Mouse (Mus musculus) neural tube, embryonic 13.5 days (tissue): ENCODE measurements around the gene Tulp2. TPM values are rescaled to one million over a fixed set of nuclear protein-coding genes. Genes with fewer than 3 reads are reported as not detected.
A peak's percentile ranks its signal among the peaks of the same experiment; 100 is the strongest.
"Not testable (repeated sequence)": the region's sequence is repeated elsewhere in the genome, so short reads cannot be mapped to it uniquely, and the experiment has no call there.

Source experiments
- ATAC-seq: fragments of 200-750 bp; cut with Nextera tagmentation; 2 replicates; pipeline ENCODE4 v1.8.0; 2017; ENCODE audit warnings: low read depth, mild to moderate bottlenecking, moderate TSS enrichment, moderate library complexity
- H3K27ac ChIP-seq: fragments of 300-500 bp; sonication (generic); replicated peaks from 2 replicates; pipeline ENCODE4 v1.5.1; 2015; ENCODE audit warnings: moderate library complexity, mild to moderate bottlenecking, inconsistent platforms
- H3K27me3 ChIP-seq: fragments of 300-500 bp; sonication (generic); 2 replicates; pipeline ENCODE4 v1.6.1; 2015; ENCODE audit warnings: mild to moderate bottlenecking, inconsistent platforms
- H3K36me3 ChIP-seq: fragments of 300-500 bp; sonication (generic); 2 replicates; pipeline ENCODE4 v1.6.1; 2015; ENCODE audit warnings: mild to moderate bottlenecking, inconsistent platforms
- H3K4me1 ChIP-seq: fragments of 300-500 bp; sonication (generic); replicated peaks from 2 replicates; pipeline ENCODE4 v1.6.1; 2015; ENCODE audit warnings: inconsistent platforms
- H3K4me2 ChIP-seq: fragments of 300-500 bp; sonication (generic); 2 replicates; pipeline ENCODE4 v1.6.1; 2015; ENCODE audit warnings: inconsistent platforms, mild to moderate bottlenecking, moderate library complexity
- H3K4me3 ChIP-seq: fragments of 300-500 bp; sonication (generic); 2 replicates; pipeline ENCODE4 v1.5.1; 2015; ENCODE audit warnings: mild to moderate bottlenecking, inconsistent platforms
- H3K9ac ChIP-seq: fragments of 300-500 bp; sonication (generic); 2 replicates; pipeline ENCODE4 v1.6.1; 2015; ENCODE audit warnings: moderate library complexity, mild to moderate bottlenecking, inconsistent platforms
- H3K9me3 ChIP-seq: fragments of 300-500 bp; sonication (generic); 2 replicates; pipeline ENCODE4 v1.6.1; 2016; ENCODE audit warnings: inconsistent platforms
- WGBS: fragments of 180-500 bp; shearing (Covaris S2); methylation state at CpG from one replicate; pipeline ENCODE4 v1.1.7; 2015; 5-methylcytosine and 5-hydroxymethylcytosine counted together
- polyA plus RNA-seq: library from polyadenylated mRNA; unstranded; fragments of >200 nt; fragmentation: Nextera tagmentation; extraction: Ambion mirVana; gene quantifications from 2 replicates; pipeline ENCODE4 v1.2.1, GENCODE M21; 2015

Tulp2 gene
- polyA plus RNA-seq, 1 experiment from 2014 or later: 0.13 TPM

DNA sequence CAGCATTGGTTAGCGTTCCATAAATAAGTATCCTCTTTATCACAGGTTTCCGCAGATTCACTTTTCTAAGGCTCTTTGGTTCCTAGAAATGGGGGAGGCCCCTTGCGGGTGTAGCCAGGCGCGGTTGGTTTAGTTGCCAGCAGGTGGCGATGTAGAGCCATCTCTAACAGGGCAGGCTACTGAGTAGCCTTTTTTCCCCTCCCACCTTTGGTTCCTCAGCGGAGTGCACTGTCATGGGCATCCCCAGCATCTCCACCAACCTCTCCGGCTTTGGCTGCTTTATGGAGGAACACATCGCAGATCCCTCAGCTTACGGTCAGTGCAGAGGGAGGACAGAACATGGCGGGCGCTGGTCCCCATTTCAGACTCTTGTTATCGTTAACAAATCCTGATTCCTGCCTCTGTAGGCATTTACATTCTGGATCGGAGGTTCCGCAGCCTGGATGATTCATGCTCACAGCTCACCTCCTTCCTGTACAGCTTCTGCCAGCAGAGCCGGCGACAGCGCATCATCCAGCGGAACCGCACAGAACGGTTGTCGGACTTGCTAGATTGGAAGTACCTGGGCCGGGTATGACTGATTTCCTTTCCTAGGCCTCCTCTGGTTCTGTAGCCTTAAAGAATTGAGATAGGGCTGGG lies 30.2 kb upstream of the Tulp2 start:
- Histone ChIP-seq H3K4me1 (no peaks in the 10 kb centered on the region), H3K9me3 (no peaks in the 10 kb centered on the region), H3K4me2 (no peak overlapping the region), H3K27me3 (no peaks in the 10 kb centered on the region), H3K27ac (no peak overlapping the region), H3K4me3 (no peak overlapping the region), H3K9ac (peak overlapping the region; percentile 0; the same call in 1 of the 2 replicates), H3K36me3 (peaks cover 59% of the 10 kb centered on the region)
- peak; percentile 49; the same call in 1 of the 2 replicates for ATAC-seq
- 52% methylated on average over 23 of the region's 23 CpGs for WGBS

DNA sequence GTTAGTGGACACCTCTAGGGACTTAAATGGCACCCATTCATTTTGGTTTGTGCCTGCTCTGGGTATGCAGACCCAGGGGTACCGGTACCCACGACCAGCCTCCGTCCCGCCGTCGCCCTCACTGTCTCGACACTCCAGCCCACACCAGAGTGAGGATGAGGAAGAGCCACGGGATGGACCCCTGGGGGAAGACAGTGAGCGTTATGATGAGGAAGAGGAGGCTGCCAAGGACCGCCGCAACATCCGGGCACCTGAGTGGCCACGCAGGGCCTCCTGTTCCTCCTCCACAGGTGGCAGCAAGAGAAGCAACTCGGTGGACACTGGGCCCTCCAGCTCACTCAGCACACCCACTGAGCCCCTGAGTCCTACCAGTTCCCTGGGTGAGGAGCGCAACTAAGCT lies 26.7 kb upstream of the Tulp2 start:
- Histone ChIP-seq H3K4me1 (peaks cover 20% of the 10 kb centered on the region), H3K4me3 (no peak overlapping the region), H3K9me3 (no peaks in the 10 kb centered on the region), H3K36me3 (peaks cover 64% of the 10 kb centered on the region), H3K9ac (peak overlapping the region; percentile 22; the same call in 1 of the 2 replicates), H3K4me2 (no peak overlapping the region), H3K27ac (no peak overlapping the region), H3K27me3 (no peaks in the 10 kb centered on the region)
- ATAC-seq: no peak
- WGBS: 89% methylated on average over 15 of the region's 15 CpGs

DNA sequence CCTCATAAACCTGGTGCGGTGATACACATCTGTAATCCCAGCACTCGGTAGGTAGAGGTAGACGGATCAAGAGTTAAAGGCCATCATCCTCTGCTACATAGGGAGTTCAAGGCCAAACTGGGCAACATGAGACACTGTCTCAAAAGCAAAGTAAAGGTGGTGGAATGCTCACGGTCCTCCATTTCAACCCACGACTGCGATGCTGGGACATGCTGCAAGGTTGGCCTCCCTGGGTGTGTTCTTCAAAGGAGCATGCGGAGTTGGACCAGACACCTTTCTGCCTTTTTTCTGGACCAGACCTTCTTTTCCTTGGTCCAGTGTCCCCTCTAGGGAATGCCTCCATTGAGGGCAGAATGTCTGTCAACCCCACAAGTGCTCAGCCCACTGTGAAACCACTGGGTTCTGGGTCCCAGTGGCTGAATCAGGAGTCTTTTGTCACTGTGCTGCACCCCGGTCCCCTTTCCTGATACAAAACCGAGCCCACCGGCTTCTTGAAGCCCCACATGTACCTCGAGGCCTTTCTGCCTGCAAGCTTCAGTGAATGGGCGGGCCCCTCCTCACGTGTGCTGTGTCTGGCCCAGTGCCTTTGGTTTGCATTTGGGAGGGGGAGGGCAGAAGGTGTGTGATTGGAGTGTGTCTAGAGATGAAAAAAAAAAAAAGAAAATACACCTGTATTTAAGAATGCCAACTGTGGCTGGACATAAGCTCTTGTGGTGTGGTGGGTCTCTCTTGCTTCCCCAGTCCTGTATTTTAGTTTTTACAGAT lies 25.6 kb upstream of the Tulp2 start:
- Histone ChIP-seq H3K36me3 (peaks cover 62% of the 10 kb centered on the region), H3K9ac (peak overlapping the region; percentile 90; the same call in 1 of the 2 replicates), H3K4me2 (0 out of 2 replicates have a peak overlapping the region, but pooled peaks have one; percentile 96), H3K27me3 (no peaks in the 10 kb centered on the region), H3K4me3 (no peak overlapping the region), H3K27ac (no peak overlapping the region; the same call in 1 of the 2 replicates), H3K4me1 (peaks cover 32% of the 10 kb centered on the region), H3K9me3 (no peaks in the 10 kb centered on the region)
- no peak for ATAC-seq
- 81% methylated on average over 13 of the region's 13 CpGs for WGBS

DNA sequence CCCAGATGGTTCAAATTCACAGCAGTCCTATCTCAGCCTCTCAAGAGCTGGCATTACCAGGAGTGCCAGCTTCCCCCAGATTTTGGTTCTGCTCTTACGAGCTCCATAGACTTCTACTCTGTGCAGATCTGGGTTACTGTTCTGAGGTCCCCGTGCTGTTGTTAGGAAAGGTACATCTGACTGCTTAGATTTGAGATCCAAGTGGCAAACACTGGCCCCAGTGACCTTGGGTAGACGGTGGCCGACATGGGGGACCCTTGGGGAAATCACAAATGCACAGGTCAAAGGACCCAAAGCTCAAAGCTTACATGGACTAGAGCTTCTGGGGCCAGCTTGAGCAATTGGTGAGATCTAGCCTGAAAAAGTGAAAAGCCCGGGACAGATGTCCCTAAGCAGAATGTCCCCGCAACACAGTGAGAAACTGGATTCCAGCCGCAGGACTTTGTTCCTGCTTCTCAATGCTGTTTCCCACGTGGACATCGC lies 24.9 kb upstream of the Tulp2 start:
- peak overlapping the region; percentile 96 for H3K4me2 ChIP-seq
- ATAC-seq: no peak
- H3K27ac ChIP-seq: peak overlapping the region; percentile 97
- peak overlapping the region; percentile 90 for H3K9ac ChIP-seq
- H3K4me1 ChIP-seq: peaks cover 37% of the 10 kb centered on the region
- H3K36me3 ChIP-seq: peaks cover 65% of the 10 kb centered on the region
- peak overlapping the region; percentile 69 for H3K4me3 ChIP-seq
- 49% methylated on average over 9 of the region's 9 CpGs for WGBS
- H3K27me3 ChIP-seq: no peaks in the 10 kb centered on the region
- no peaks in the 10 kb centered on the region for H3K9me3 ChIP-seq

DNA sequence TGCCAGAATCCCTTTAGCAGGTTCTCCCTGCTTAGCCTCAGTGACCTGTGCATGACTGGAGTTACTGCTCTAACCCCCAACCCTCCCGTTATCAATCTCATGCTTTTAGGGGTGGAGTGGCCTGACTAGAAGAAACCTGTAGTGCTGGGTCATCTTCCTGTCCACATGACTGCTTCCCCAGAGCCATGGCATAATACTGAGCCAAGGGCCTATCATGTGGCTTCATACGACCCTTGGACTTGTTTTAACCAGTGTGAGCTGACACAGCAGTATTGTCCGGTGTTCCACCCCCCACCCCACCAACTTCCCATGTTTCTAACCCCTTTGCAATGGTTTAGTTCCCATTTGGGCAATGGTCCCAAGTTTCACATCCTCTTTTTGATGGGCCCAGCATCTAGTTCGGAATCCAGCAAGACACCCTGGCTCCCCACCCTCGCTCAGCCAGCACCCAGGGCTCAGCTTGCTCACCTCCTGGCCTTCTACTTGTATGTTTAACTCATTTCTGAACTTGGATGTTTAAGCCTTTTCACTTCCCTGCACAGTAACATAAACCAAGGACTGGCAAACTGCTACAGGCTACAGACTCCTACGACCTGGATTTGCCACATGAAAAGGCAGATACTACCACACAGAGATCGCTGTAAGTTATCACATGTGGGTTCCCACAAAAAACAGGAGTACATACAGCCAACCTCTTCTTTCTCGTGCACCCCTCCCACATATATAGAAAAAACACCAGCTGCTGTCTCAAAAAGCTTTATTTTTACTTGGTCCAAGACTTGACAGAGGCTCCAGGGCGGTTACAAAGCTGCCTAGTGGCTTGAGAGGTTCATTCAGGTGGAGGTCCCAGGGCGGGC lies 24.2 kb upstream of the Tulp2 start:
- 74% methylated on average over 10 of the region's 10 CpGs for WGBS
- ATAC-seq: no peak
- H3K9ac ChIP-seq: peak overlapping the region; percentile 90
- H3K4me3 ChIP-seq: peak overlapping the region; percentile 69
- peaks cover 63% of the 10 kb centered on the region for H3K36me3 ChIP-seq
- peaks cover 44% of the 10 kb centered on the region for H3K4me1 ChIP-seq
- peak overlapping the region; percentile 97 for H3K27ac ChIP-seq
- no peaks in the 10 kb centered on the region for H3K9me3 ChIP-seq
- H3K4me2 ChIP-seq: peak overlapping the region; percentile 96
- H3K27me3 ChIP-seq: no peaks in the 10 kb centered on the region

DNA sequence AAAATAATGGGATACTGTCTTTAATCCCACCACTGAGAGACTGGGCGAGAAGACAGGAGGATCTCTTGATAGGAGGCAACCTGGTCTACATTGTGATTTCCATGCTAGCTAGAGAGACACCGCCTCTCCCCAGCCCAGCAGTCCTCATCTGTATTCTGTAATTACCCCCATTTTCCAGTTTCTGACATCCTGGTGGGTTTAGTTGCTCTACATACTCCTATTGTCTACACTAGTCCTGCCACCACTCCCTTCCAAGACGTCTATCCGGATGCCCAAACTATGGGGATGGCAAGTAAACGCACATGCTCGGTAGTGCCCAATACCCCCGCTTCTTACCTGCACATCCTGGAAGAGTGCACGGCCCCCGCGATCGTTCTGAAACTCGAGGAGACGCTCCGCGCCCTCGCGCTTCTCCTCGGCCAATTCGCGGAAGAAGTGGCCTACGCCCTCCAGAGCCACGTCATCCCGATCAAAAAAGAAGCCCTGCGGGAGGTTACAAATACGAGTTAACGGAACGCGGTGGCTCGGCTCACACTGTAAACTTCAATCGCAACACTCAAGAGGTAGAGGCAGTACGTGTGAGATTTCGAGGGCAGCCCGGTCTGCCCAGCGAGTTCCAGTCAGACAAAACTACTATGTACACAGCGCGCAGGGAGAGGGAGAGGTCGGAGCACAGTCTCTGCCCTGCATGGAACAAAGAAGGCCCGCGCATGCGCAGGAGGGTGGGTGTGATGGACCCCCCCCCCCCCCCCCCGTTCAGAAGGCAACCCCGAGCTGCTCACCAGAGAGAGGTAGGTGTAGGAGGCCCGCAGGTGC lies 22.7 kb upstream of the Tulp2 start:
- Histone ChIP-seq H3K4me3 (peak overlapping the region; percentile 69), H3K4me2 (peak overlapping the region; percentile 96), H3K9me3 (no peaks in the 10 kb centered on the region), H3K9ac (peak overlapping the region; percentile 90), H3K4me1 (peaks cover 46% of the 10 kb centered on the region), H3K36me3 (peaks cover 67% of the 10 kb centered on the region), H3K27me3 (no peaks in the 10 kb centered on the region), H3K27ac (peak overlapping the region; percentile 97)
- peak; percentile 84 for ATAC-seq
- under 1% methylated on average over 43 of the region's 43 CpGs for WGBS

DNA sequence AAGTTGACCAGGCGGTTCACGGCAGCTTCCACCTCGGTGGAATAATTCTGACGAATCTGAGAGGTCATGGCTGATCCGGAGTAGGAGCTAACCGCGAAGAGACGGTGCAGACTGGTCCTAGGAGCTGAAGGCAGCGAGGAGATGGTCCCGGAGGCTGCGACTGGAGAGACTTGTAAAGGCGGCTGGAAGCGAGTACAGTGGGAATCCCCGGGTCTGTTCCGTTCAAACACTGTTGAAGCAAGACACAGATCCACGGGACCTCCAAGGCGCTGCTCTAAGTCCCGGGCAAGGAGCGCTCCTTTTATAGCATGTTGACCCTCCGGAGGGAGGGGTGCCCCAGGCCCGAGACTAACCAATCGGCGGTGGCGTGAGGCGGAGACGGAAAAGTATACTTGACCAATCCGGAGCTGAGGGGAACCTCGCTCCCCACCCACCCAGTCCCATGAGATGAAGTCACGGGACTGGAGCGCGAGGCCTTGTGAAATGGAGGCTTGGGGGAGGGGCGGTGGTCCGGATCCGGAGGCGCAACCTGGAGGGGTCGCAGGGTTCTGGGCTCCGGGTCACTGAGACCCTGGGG lies 22.0 kb upstream of the Tulp2 start, which contains the start of gene Ftl1:
Ftl1 (minus strand) TSS at position 321 of the 577 bp plus-strand sequence.
- WGBS: under 1% methylated on average over 35 of the region's 37 CpGs
- peak; percentile 97 for ATAC-seq

DNA sequence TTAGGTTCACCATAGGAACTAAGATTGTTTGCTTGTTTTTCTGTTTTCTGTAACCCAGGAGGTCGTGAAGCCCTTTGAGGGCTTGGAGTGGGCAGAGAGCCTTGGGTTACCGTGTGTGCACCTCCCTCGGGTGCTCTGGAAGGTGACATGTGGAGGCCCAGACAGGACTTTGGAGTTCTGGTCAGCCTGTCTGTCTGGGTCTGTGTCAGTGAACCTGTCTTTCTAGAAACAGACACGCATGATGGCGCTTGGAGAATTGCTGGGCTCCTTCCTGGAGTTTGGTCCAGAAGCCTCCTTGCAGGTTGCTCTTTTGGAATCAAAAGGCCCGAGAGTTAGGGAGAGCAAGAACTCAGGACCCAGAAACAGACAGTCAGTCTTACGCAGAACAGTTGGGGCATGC lies 21.3 kb upstream of the Tulp2 start:
- Histone ChIP-seq H3K4me2 (peak overlapping the region; percentile 58), H3K27ac (peak overlapping the region; percentile 97), H3K27me3 (no peaks in the 10 kb centered on the region), H3K9ac (peak overlapping the region; percentile 66), H3K4me3 (peak overlapping the region; percentile 69), H3K4me1 (peaks cover 57% of the 10 kb centered on the region), H3K9me3 (no peaks in the 10 kb centered on the region), H3K36me3 (peaks cover 67% of the 10 kb centered on the region)
- ATAC-seq: peak; percentile 2; the same call in 1 of the 2 replicates
- 77% methylated on average over 7 of the region's 7 CpGs for WGBS

More for the DNA sequence above, 22.0 kb upstream of the Tulp2 start, which contains the start of gene Ftl1:
- Histone ChIP-seq H3K36me3 (peaks cover 67% of the 10 kb centered on the region), H3K4me2 (peak within 1 kb of the TSS; percentile 96), H3K4me3 (peak within 1 kb of the TSS; percentile 69), H3K4me1 (peaks cover 49% of the 10 kb centered on the region), H3K9ac (peak within 1 kb of the TSS; percentile 90), H3K27ac (peak within 1 kb of the TSS; percentile 97)
- not testable (repeated sequence) for H3K27me3 ChIP-seq, H3K9me3 ChIP-seq

DNA sequence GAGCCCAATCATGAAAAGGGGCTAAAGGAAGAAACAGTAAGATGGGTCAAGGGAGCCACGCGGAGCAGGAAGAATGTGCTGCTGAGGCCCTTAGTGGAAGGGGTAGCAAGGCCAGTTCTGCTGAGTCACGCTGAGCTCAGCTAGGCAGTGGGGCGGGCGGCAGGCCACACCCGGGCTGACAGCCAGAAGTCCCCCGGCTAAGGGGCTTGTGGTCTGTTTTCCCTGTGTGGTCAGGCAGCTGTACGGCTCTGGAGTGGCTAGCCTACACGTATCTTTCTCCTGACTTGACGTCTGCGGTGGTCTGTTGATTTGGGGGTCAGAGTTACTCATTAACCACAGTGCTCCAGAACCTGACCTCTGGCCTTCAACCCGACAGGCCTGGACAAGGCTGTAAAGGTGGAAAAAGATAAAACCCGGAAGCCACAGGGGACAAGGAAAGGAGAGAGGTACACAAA lies 20.8 kb upstream of the Tulp2 start:
- peaks cover 62% of the 10 kb centered on the region for H3K4me1 ChIP-seq

DNA sequence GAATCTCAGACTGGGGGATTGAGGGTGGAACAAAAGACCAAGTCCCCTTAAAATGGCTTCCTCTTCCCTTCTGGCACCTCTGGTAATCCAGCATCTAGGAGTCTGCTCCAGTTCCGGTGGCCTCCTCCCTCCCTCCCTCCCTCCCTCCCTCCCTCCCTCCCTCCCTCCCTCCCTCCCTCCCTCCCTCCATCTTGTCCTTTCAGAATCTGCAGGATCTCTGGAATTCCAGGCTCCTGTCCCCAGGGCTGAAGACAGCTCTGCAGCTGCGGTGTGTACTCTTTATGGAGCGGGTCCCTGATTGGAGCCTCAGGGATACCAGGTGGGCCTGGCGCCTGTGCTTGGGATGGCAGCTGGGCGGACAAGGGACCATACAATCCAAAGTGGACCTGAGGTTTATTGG lies 20.4 kb upstream of the Tulp2 start:
- ATAC-seq: no peak
- no peak overlapping the region for H3K4me3 ChIP-seq
- H3K4me1 ChIP-seq: peaks cover 66% of the 10 kb centered on the region
- H3K9me3 ChIP-seq: no peaks in the 10 kb centered on the region
- WGBS: 26% methylated on average over 5 of the region's 5 CpGs
- no peaks in the 10 kb centered on the region for H3K27me3 ChIP-seq
- H3K9ac ChIP-seq: peak overlapping the region; percentile 66
- peaks cover 61% of the 10 kb centered on the region for H3K36me3 ChIP-seq
- H3K4me2 ChIP-seq: no peak overlapping the region
- peak overlapping the region; percentile 97 for H3K27ac ChIP-seq

More for the DNA sequence above, 20.8 kb upstream of the Tulp2 start:
- peak overlapping the region; percentile 97 for H3K27ac ChIP-seq
- peak overlapping the region; percentile 66 for H3K9ac ChIP-seq
- no peaks in the 10 kb centered on the region for H3K27me3 ChIP-seq
- H3K36me3 ChIP-seq: peaks cover 65% of the 10 kb centered on the region
- no peaks in the 10 kb centered on the region for H3K9me3 ChIP-seq
- H3K4me3 ChIP-seq: peak overlapping the region; percentile 69; the same call in 1 of the 2 replicates
- 28% methylated on average over 13 of the region's 13 CpGs for WGBS
- peak overlapping the region; percentile 58 for H3K4me2 ChIP-seq
- no peak for ATAC-seq
